Mouse (Mus musculus) stomach, embryonic 16.5 days (tissue): ENCODE results near the gene Misp. TPM values are rescaled to one million over a fixed set of nuclear protein-coding genes. Genes with fewer than 3 reads are reported as not detected.

Experiments used
- ATAC-seq: fragments of 200-750 bp; cut with Nextera tagmentation; 2 replicates; pipeline ENCODE4 v1.8.0; 2017; ENCODE audit warnings: moderate number of reproducible peaks, moderate TSS enrichment; ENCODE audit not compliant: insufficient read depth, low FRiP score
- H3K27ac ChIP-seq: fragments of 300-500 bp; sonication (generic); 2 replicates; pipeline ENCODE4 v1.5.1; 2014; ENCODE audit warnings: low read length
- H3K27me3 ChIP-seq: fragments of 300-500 bp; sonication (generic); 2 replicates; pipeline ENCODE4 v1.6.1; 2014; ENCODE audit warnings: low read length, control low read depth, mixed read lengths; ENCODE audit not compliant: control insufficient read depth, insufficient read depth
- H3K36me3 ChIP-seq: fragments of 300-500 bp; sonication (generic); 2 replicates; pipeline ENCODE4 v1.6.1; 2014; ENCODE audit warnings: low read length; ENCODE audit not compliant: control insufficient read depth, insufficient read depth
- H3K4me1 ChIP-seq: fragments of 300-500 bp; sonication (generic); 2 replicates; pipeline ENCODE4 v1.6.1; 2014; ENCODE audit warnings: low read length, control low read depth, mixed read lengths; ENCODE audit not compliant: control insufficient read depth, insufficient read depth
- H3K4me2 ChIP-seq: fragments of 300-500 bp; sonication (generic); 2 replicates; pipeline ENCODE4 v1.6.1; 2014; ENCODE audit warnings: low read depth, low read length, mixed read lengths
- H3K4me3 ChIP-seq: fragments of 300-500 bp; sonication (generic); replicated peaks from 2 replicates; pipeline ENCODE4 v1.5.1; 2014; ENCODE audit warnings: mild to moderate bottlenecking, low read length
- H3K9ac ChIP-seq: fragments of 300-500 bp; sonication (generic); 2 replicates; pipeline ENCODE4 v1.6.1; 2014; ENCODE audit warnings: low read length
- H3K9me3 ChIP-seq: fragments of 300-500 bp; sonication (generic); replicated peaks from 2 replicates; pipeline ENCODE4 v1.6.1; 2016; ENCODE audit warnings: low read length, control low read depth; ENCODE audit not compliant: control insufficient read depth
- WGBS: fragments of 180-500 bp; shearing (Covaris S2); extraction: QIAGEN DNeasy Blood & Tissue Kit; methylation state at CpG from one replicate; pipeline ENCODE4 v1.1.7; 2014; 5-methylcytosine and 5-hydroxymethylcytosine counted together
- polyA plus RNA-seq: library from polyadenylated mRNA; unstranded; fragments of >200 nt; fragmentation: Nextera tagmentation; extraction: Ambion mirVana; gene quantifications from 2 replicates; pipeline ENCODE4 v1.2.1, GENCODE M21; 2015

The Misp gene
- polyA plus RNA-seq, 1 experiment from 2014 or later = 50.6 TPM

GRCm38 (mm10) chr10:79792339-79793040 is 28.3 kb upstream of the Misp start:
- Histone ChIP-seq H3K4me3 (no peak overlapping the region), H3K9me3 (no peaks in the 10 kb centered on the region), H3K4me2 (no peak overlapping the region), H3K9ac (no peak overlapping the region), H3K4me1 (peaks cover 18% of the 10 kb centered on the region), H3K36me3 (no peaks in the 10 kb centered on the region), H3K27me3 (no peaks in the 10 kb centered on the region), H3K27ac (no peak overlapping the region)
- 66% methylated on average over 5 of the region's 5 CpGs for WGBS
- no peak for ATAC-seq

DNA sequence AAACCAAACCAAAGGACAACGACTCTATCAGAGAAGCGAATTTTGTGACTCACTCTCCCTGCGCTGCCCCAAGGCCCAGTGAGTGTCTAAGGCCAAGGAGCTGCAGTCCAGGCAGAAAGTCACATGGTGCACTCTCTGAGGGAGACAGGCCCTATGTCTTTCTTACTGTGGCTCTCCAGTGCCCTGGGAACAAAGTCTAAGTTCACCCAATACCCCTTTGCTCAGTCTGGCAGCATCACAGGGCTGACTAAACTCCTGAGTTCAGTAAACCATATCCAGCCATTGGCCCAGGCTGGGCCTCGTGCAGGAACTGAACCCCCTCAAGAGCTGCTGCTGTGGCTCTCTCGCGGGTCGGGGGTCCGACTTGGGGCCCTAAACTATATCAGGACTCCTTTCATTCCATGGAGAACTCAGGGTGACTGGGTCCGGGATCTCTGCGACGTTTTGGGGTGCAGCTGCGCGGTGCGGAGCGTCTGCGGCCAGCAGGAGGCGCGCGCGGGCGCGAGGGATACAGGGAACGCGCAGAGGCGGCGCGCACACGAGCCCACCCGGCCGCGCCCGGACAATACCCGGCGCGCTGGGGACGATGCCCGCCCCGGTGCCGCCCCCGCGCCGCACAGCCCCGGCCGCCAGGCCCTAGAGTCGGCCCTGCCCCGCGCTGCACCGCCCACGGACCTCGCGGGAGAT is 27.6 kb upstream of the Misp start, which contains the start of gene Palm:
TSS of gene Palm (plus strand) at position 522 of the 687 bp plus-strand sequence.
- ATAC-seq = peak; percentile 75
- peak within 1 kb of the TSS; percentile 81 for H3K27ac ChIP-seq
- WGBS = 8% methylated on average over 36 of the region's 51 CpGs

GRCm38 (mm10) chr10:79793738-79794490 is 26.9 kb upstream of the Misp start:
- peak overlapping the region; percentile 82 for H3K4me2 ChIP-seq
- H3K4me1 ChIP-seq = peaks cover 18% of the 10 kb centered on the region
- no peaks in the 10 kb centered on the region for H3K27me3 ChIP-seq
- 2% methylated on average over 37 of the region's 38 CpGs for WGBS
- H3K9me3 ChIP-seq = no peaks in the 10 kb centered on the region
- H3K27ac ChIP-seq = peak overlapping the region; percentile 81
- peak overlapping the region; percentile 97 for H3K9ac ChIP-seq
- H3K4me3 ChIP-seq = peak overlapping the region; percentile 91
- H3K36me3 ChIP-seq = no peaks in the 10 kb centered on the region
- peak; percentile 22; the same call in 1 of the 2 replicates for ATAC-seq

More for the DNA sequence above, 27.6 kb upstream of the Misp start, which contains the start of gene Palm:
- Histone ChIP-seq H3K36me3 (no peaks in the 10 kb centered on the region), H3K4me3 (peak within 1 kb of the TSS; percentile 91), H3K9me3 (no peaks in the 10 kb centered on the region), H3K9ac (peak within 1 kb of the TSS; percentile 97), H3K4me1 (peaks cover 18% of the 10 kb centered on the region), H3K27me3 (no peaks in the 10 kb centered on the region), H3K4me2 (peak within 1 kb of the TSS; percentile 82)

DNA sequence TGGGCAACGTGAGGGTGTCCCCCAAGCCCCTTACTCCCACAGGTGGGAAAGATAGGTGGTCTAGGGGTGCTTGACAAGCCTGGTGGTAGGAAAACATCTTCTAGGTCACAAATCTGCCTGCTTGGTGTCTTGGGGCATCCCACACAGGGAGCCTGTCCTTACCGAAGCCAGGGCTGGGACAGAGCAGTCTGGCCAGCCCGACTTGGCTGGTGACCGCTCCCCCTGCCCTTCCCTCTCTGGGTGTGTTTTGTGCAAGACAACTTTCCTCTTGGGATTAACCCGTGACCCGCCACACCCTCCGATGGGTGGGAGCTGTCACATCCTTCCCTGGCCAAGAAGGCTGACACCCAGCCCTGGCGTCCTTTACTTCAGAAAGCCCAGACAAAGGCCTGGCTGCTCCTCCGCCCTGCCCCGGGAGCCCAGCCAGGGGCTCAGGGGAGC is 26.3 kb upstream of the Misp start:
- Histone ChIP-seq H3K27ac (peak overlapping the region; percentile 81), H3K4me1 (peaks cover 18% of the 10 kb centered on the region), H3K9me3 (no peaks in the 10 kb centered on the region), H3K4me2 (peak overlapping the region; percentile 82), H3K27me3 (no peaks in the 10 kb centered on the region), H3K36me3 (no peaks in the 10 kb centered on the region), H3K4me3 (peak overlapping the region; percentile 91), H3K9ac (peak overlapping the region; percentile 97)
- ATAC-seq = peak; percentile 34; the same call in 1 of the 2 replicates
- 8% methylated on average over 10 of the region's 10 CpGs for WGBS

GRCm38 (mm10) chr10:79795905-79796304 is 24.9 kb upstream of the Misp start:
- WGBS = 94% methylated on average over 3 of the region's 3 CpGs
- Histone ChIP-seq H3K4me3 (no peak overlapping the region), H3K9me3 (no peaks in the 10 kb centered on the region), H3K4me1 (peaks cover 18% of the 10 kb centered on the region), H3K4me2 (no peak overlapping the region), H3K36me3 (no peaks in the 10 kb centered on the region), H3K27me3 (no peaks in the 10 kb centered on the region), H3K9ac (no peak overlapping the region), H3K27ac (no peak overlapping the region)
- no peak for ATAC-seq

- no peak overlapping the region for H3K4me2 ChIP-seq
- 39% methylated on average over 15 of the region's 15 CpGs for WGBS
- peaks cover 18% of the 10 kb centered on the region for H3K4me1 ChIP-seq
- H3K4me3 ChIP-seq = no peak overlapping the region
- H3K36me3 ChIP-seq = no peaks in the 10 kb centered on the region
- ATAC-seq = no peak
- no peak overlapping the region for H3K27ac ChIP-seq
- no peaks in the 10 kb centered on the region for H3K9me3 ChIP-seq
- no peak overlapping the region for H3K9ac ChIP-seq
- H3K27me3 ChIP-seq = no peaks in the 10 kb centered on the region
Observed at GRCm38 (mm10) chr10:79797326-79797725, 23.5 kb upstream of the Misp start.

DNA sequence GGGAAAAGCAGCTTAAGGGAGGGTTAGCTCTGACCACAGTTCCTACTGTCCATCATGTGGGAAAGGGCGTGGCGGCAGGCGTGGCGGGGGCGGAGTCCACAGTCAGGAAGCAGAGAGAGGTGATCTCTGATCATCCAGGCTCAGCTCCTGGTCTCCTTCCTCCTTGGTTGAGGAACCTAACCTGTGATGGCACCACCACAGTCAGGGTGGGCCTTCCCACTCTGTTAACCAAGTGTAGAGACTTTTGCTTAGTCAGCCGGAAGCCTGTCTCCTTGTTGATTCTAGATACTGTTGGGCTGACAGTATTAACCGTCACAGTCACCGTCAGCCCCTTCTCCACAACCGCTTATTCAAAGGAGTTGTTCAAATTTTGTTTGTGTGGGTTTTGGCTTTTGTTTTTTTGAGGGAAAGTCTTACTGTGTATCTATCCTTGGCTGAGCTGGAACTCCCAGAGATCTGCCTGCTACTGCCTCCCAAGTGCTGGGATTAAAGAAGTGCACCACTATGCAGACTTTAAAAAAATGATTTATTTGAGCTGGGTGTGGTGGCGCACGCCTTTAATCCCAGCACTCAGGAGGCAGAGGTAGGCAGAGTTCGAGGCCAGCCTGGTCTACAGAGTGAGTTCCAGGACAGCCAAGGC is 22.4 kb upstream of the Misp start:
- WGBS = 86% methylated on average over 12 of the region's 12 CpGs
- Histone ChIP-seq H3K4me2 (no peak overlapping the region), H3K36me3 (no peaks in the 10 kb centered on the region), H3K9ac (no peak overlapping the region), H3K4me1 (peaks cover 25% of the 10 kb centered on the region), H3K9me3 (no peaks in the 10 kb centered on the region), H3K4me3 (no peak overlapping the region), H3K27me3 (no peaks in the 10 kb centered on the region), H3K27ac (no peak overlapping the region)
- no peak for ATAC-seq

GRCm38 (mm10) chr10:79800508-79800907 is 20.3 kb upstream of the Misp start:
- Histone ChIP-seq H3K36me3 (no peaks in the 10 kb centered on the region), H3K27ac (no peak overlapping the region), H3K9me3 (no peaks in the 10 kb centered on the region), H3K27me3 (no peaks in the 10 kb centered on the region), H3K9ac (no peak overlapping the region), H3K4me3 (no peak overlapping the region), H3K4me1 (peaks cover 17% of the 10 kb centered on the region), H3K4me2 (no peak overlapping the region)
- 74% methylated on average over 11 of the region's 11 CpGs for WGBS
- no peak for ATAC-seq
